14 mouse cellular contexts compared by ENCODE assay signal in genomic region chr12:70532843-70533242, GRCm38 (mm10).
DNase-seq lines count a peak whose midpoint lies in the region; ATAC-seq and TF ChIP-seq lines count a peak whose summit lies in the region.
"Had no signal": no experiment of that assay in that cellular context is flagged by ENCODE, and none has a peak within 500 bp of the region (broad histone marks: within the 10 kb centered on the region; RNA-seq: fewer than 3 reads in every experiment).

No protein-coding gene starts in this region.

- no peak overlapping the region for H3K4me3 ChIP-seq in intestine, embryonic 15.5 days (replicated peaks)
- no peak overlapping the region for H3K4me3 ChIP-seq in intestine, postnatal 0 days (ENCODE audit: low read depth, low read length)
- no peak overlapping the region for H3K4me3 ChIP-seq in brown adipose tissue, adult 24 weeks (ENCODE audit: insufficient read depth, low read depth, low read length)
- H3K4me3 ChIP-seq in embryonic fibroblast, embryonic 13.5 days (ENCODE audit: insufficient read depth, low read length), result no peak overlapping the region
- H3K4me3 ChIP-seq in limb, embryonic 11.5 days (ENCODE audit: low read depth, low read length), result no peak overlapping the region
- H3K4me3 ChIP-seq: hindbrain, embryonic 10.5 days; layer of hippocampus, adult 2 months had no signal

- no peaks in the 10 kb centered on the region for H3K9me3 ChIP-seq in intestine, embryonic 15.5 days
- H3K9me3 ChIP-seq in intestine, postnatal 0 days (ENCODE audit: control insufficient read depth), result no peaks in the 10 kb centered on the region
- no peaks in the 10 kb centered on the region for H3K9me3 ChIP-seq in limb, embryonic 11.5 days (ENCODE audit: control insufficient read depth, low read length)
- H3K9me3 ChIP-seq: G1E; hindbrain, embryonic 10.5 days had no signal

- H3K27me3 ChIP-seq in intestine, embryonic 15.5 days (replicated peaks), result no peaks in the 10 kb centered on the region
- no peaks in the 10 kb centered on the region for H3K27me3 ChIP-seq in intestine, postnatal 0 days (replicated peaks; ENCODE audit: control insufficient read depth, insufficient read depth, low read length)
- H3K27me3 ChIP-seq in limb, embryonic 11.5 days (ENCODE audit: control insufficient read depth, insufficient read depth, low read length), result no peaks in the 10 kb centered on the region

- H3K4me2 ChIP-seq in intestine, embryonic 15.5 days (replicated peaks), result no peak overlapping the region
- no peak overlapping the region for H3K4me2 ChIP-seq in intestine, postnatal 0 days (replicated peaks; ENCODE audit: low read depth)
- no peak overlapping the region for H3K4me2 ChIP-seq in limb, embryonic 11.5 days (ENCODE audit: low read depth, severe bottlenecking)

- TF ChIP-seq POLR2A in embryonic fibroblast, embryonic 13.5 days (IDR thresholded peaks at IDR 0.05; ENCODE audit: low read depth, low read length), result no peak

- H3K4me1 ChIP-seq in intestine, embryonic 15.5 days (replicated peaks), result no peaks in the 10 kb centered on the region
- H3K4me1 ChIP-seq in intestine, postnatal 0 days (replicated peaks; ENCODE audit: control insufficient read depth, insufficient read depth, low read length), result no peaks in the 10 kb centered on the region
- no peaks in the 10 kb centered on the region for H3K4me1 ChIP-seq in brown adipose tissue, adult 24 weeks (ENCODE audit: control insufficient read depth, insufficient read depth, insufficient read length, low read length)
- H3K4me1 ChIP-seq in embryonic fibroblast, embryonic 13.5 days (ENCODE audit: control insufficient read depth, insufficient read depth, low read length), result peaks cover 6% of the 10 kb centered on the region
- H3K4me1 ChIP-seq in limb, embryonic 11.5 days (ENCODE audit: control insufficient read depth, insufficient read depth, low read length), result no peaks in the 10 kb centered on the region

- ATAC-seq in intestine, embryonic 15.5 days, result 0 out of 2 replicates have a peak, but pooled peaks have one; percentile 39
- ATAC-seq in intestine, postnatal 0 days, result no peak
- no peak for ATAC-seq in limb, embryonic 11.5 days (ENCODE audit: insufficient number of reproducible peaks, low FRiP score, low TSS enrichment, low read depth)

- DNase-seq in limb, embryonic 11.5 days (ENCODE audit: low spot score), result peak; percentile 37
- no peak for DNase-seq in thymus, postnatal 10 days (ENCODE audit: low spot score in 2 of 2)
- no peak for DNase-seq in ovary, postnatal 10 days (ENCODE audit: low spot score)
- DNase-seq in cerebellum, postnatal 36 days, result no peak
- DNase-seq: adrenal gland, postnatal 36 days; cerebellum, postnatal 25 days; lung, adult 2 months had no signal

- no peak overlapping the region for H3K9ac ChIP-seq in intestine, embryonic 15.5 days
- H3K9ac ChIP-seq in intestine, postnatal 0 days (ENCODE audit: low read depth, low read length), result no peak overlapping the region
- H3K9ac ChIP-seq in limb, embryonic 11.5 days (ENCODE audit: low read length), result no peak overlapping the region

- WGBS in intestine, embryonic 15.5 days, result 65% methylated on average over 10 of the region's 10 CpGs
- WGBS in intestine, postnatal 0 days, result 82% methylated on average over 10 of the region's 10 CpGs
- 70% methylated on average over 10 of the region's 10 CpGs for WGBS in limb, embryonic 11.5 days

- TF ChIP-seq CTCF in intestine, postnatal 0 days (IDR thresholded peaks at IDR 0.05; ENCODE audit: low read depth), result no peak
- no peak for TF ChIP-seq CTCF in embryonic fibroblast, embryonic 13.5 days (IDR thresholded peaks at IDR 0.05; ENCODE audit: borderline replicate concordance, insufficient read depth, low read length)

- H3K36me3 ChIP-seq in intestine, embryonic 15.5 days, result no peaks in the 10 kb centered on the region
- no peaks in the 10 kb centered on the region for H3K36me3 ChIP-seq in intestine, postnatal 0 days (ENCODE audit: control insufficient read depth, insufficient read depth)
- H3K36me3 ChIP-seq in limb, embryonic 11.5 days (ENCODE audit: control insufficient read depth, insufficient read depth, low read length), result no peaks in the 10 kb centered on the region
- H3K36me3 ChIP-seq: G1E; hindbrain, embryonic 10.5 days had no signal

- H3K27ac ChIP-seq in intestine, embryonic 15.5 days, result 0 out of 2 replicates have a peak overlapping the region, but pooled peaks have one; percentile 22
- H3K27ac ChIP-seq in intestine, postnatal 0 days (ENCODE audit: low read depth, low read length), result no peak overlapping the region
- H3K27ac ChIP-seq in brown adipose tissue, adult 24 weeks (replicated peaks; ENCODE audit: low read depth, low read length), result peak overlapping the region; percentile 35; the same call in 1 of the 2 replicates
- H3K27ac ChIP-seq in embryonic fibroblast, embryonic 13.5 days (ENCODE audit: insufficient read depth, low read length), result peak overlapping the region; percentile 68
- peak overlapping the region; percentile 61; the same call in 1 of the 2 replicates for H3K27ac ChIP-seq in limb, embryonic 11.5 days (replicated peaks; ENCODE audit: low read depth, low read length)
- H3K27ac ChIP-seq: hindbrain, embryonic 10.5 days; layer of hippocampus, adult 2 months had no signal
